23 mouse cellular contexts compared by ENCODE assay signal in genomic region chr2:18974882-18975645, GRCm38 (mm10). TPM values are rescaled to one million over a fixed set of nuclear protein-coding genes. Genes with fewer than 3 reads are reported as not detected.
A peak's percentile ranks its signal among the peaks of the same experiment; 100 is the strongest.
DNase-seq lines count a peak whose midpoint lies in the region; ATAC-seq and TF ChIP-seq lines count a peak whose summit lies in the region.
"Had no signal": no experiment of that assay in that cellular context is flagged by ENCODE, and none has a peak within 500 bp of the region (broad histone marks: within the 10 kb centered on the region; RNA-seq: fewer than 3 reads in every experiment).

No protein-coding gene starts in this region.

- WGBS in forebrain, embryonic 14.5 days = 54% methylated on average over 4 of the region's 4 CpGs
- WGBS in forebrain, embryonic 13.5 days = 59% methylated on average over 4 of the region's 4 CpGs

- H3K4me2 ChIP-seq in forebrain, embryonic 14.5 days (ENCODE audit: low read length) = no peak overlapping the region
- no peak overlapping the region for H3K4me2 ChIP-seq in forebrain, embryonic 13.5 days
- H3K4me2 ChIP-seq: hindbrain, embryonic 15.5 days; neural tube, embryonic 13.5 days had no signal

- TF ChIP-seq POLR2A in MEL (IDR thresholded peaks at IDR 0.05; ENCODE audit: control insufficient read depth in 1 of 2, insufficient read depth in 1 of 2, low read depth in 1 of 2, low read length in 2 of 2, poor library complexity in 1 of 2) = no peak

- H3K4me3 ChIP-seq in forebrain, embryonic 14.5 days (ENCODE audit: low read depth, low read length) = no peak overlapping the region
- H3K4me3 ChIP-seq in forebrain, embryonic 13.5 days = no peak overlapping the region
- no peak overlapping the region for H3K4me3 ChIP-seq in MEL (ENCODE audit: control insufficient read depth in 1 of 2, insufficient read depth in 1 of 2, low read depth in 2 of 2, low read length in 2 of 2)
- H3K4me3 ChIP-seq in megakaryocyte, embryonic 14.5 days (replicated peaks) = peak overlapping the region; percentile 72
- H3K4me3 ChIP-seq: heart, embryonic 10.5 days; hindbrain, embryonic 15.5 days; layer of hippocampus, adult 2 months; neural tube, embryonic 13.5 days had no signal

- H3K27ac ChIP-seq in forebrain, embryonic 14.5 days (ENCODE audit: low read depth, low read length) = no peak overlapping the region
- H3K27ac ChIP-seq in forebrain, embryonic 13.5 days = no peak overlapping the region
- peak overlapping the region; percentile 41 for H3K27ac ChIP-seq in MEL (ENCODE audit: control insufficient read depth, low read depth, low read length)
- H3K27ac ChIP-seq: heart, embryonic 10.5 days; hindbrain, embryonic 15.5 days; kidney, postnatal 0 days; layer of hippocampus, adult 2 months; macrophage; neural tube, embryonic 13.5 days had no signal

- H3K79me2 ChIP-seq in MEL (ENCODE audit: control insufficient read depth, insufficient read depth, low read length, poor library complexity) = peaks cover 32% of the 10 kb centered on the region

- no peak overlapping the region; the same call in 1 of the 2 replicates for H3K9ac ChIP-seq in forebrain, embryonic 14.5 days (ENCODE audit: low read length)
- H3K9ac ChIP-seq in forebrain, embryonic 13.5 days = no peak overlapping the region
- H3K9ac ChIP-seq in MEL (ENCODE audit: control insufficient read depth, low read depth, low read length, poor library complexity, severe bottlenecking) = peak overlapping the region; percentile 14; the same call in 1 of the 2 replicates
- H3K9ac ChIP-seq: hindbrain, embryonic 15.5 days; neural tube, embryonic 13.5 days had no signal

- no peaks in the 10 kb centered on the region for H3K36me3 ChIP-seq in forebrain, embryonic 14.5 days (ENCODE audit: control insufficient read depth, insufficient read depth, low read length)
- H3K36me3 ChIP-seq in forebrain, embryonic 13.5 days (ENCODE audit: poor library complexity, severe bottlenecking) = no peaks in the 10 kb centered on the region
- H3K36me3 ChIP-seq in MEL (ENCODE audit: control insufficient read depth in 1 of 2, insufficient read depth in 2 of 2, low read length in 2 of 2) = peaks cover 3 to 40% of the 10 kb centered on the region in 2 experiments; a peak in 2 of 4 replicates
- peaks cover 40% of the 10 kb centered on the region for H3K36me3 ChIP-seq in megakaryocyte, embryonic 14.5 days (replicated peaks; ENCODE audit: low read length)
- H3K36me3 ChIP-seq: hindbrain, embryonic 15.5 days; neural tube, embryonic 13.5 days had no signal

- DNase-seq in forebrain, embryonic 14.5 days (ENCODE audit: low spot score) = no peak
- DNase-seq in MEL (ENCODE audit: low read depth, low spot score) = peak; percentile 72
- DNase-seq in layer of hippocampus, adult 11-12 months (ENCODE audit: low spot score) = no peak
- no peak for DNase-seq in cerebellum, postnatal 10 days
- DNase-seq: cerebellum, postnatal 25 days; gastrocnemius, postnatal 10 days; heart, postnatal 10 days; left cerebral cortex, postnatal 4 days; lung, adult 2 months; right cerebral cortex, postnatal 14 days; thymus, postnatal 25 days had no signal

- TF ChIP-seq RAD21 in MEL (IDR thresholded peaks at IDR 0.05; ENCODE audit: low read depth, low read length) = no peak

- no peak for TF ChIP-seq CTCF in MEL (IDR thresholded peaks at IDR 0.05 in 2 of 3, conservative IDR thresholded peaks at IDR 0.05 in 1 of 3; ENCODE audit: control insufficient read depth in 1 of 3, insufficient read depth in 1 of 3, low read depth in 2 of 3, low read length in 3 of 3, poor library complexity in 1 of 3, severe bottlenecking in 1 of 3)

- 0 out of 2 replicates have a peak, but pooled peaks have one; percentile 18 for ATAC-seq in forebrain, embryonic 14.5 days
- ATAC-seq in forebrain, embryonic 13.5 days = no peak
- ATAC-seq in hematopoietic stem cell, adult 5-6 weeks (replicated peaks in 1 of 2; ENCODE audit: insufficient read depth in 1 of 2, low FRiP score in 2 of 2, low TSS enrichment in 1 of 2, low read depth in 1 of 2, poor library complexity in 2 of 2, severe bottlenecking in 2 of 2) = peak; percentile 30 to 35; a peak in 3 of 4 replicates
- ATAC-seq: activated CD4-positive, CD25-positive, alpha-beta regulatory T cell, adult 4 months; intestine, embryonic 16.5 days; Patski had no signal

- no peaks in the 10 kb centered on the region for H3K4me1 ChIP-seq in forebrain, embryonic 14.5 days (ENCODE audit: control insufficient read depth, insufficient read depth, low read length)
- H3K4me1 ChIP-seq in forebrain, embryonic 13.5 days = no peaks in the 10 kb centered on the region
- H3K4me1 ChIP-seq in MEL (ENCODE audit: control insufficient read depth in 1 of 2, insufficient read depth in 2 of 2, low read length in 2 of 2) = peaks cover 36 to 46% of the 10 kb centered on the region in 2 experiments
- peaks cover 94% of the 10 kb centered on the region for H3K4me1 ChIP-seq in megakaryocyte, embryonic 14.5 days

- TF ChIP-seq EP300 in MEL (IDR thresholded peaks at IDR 0.05; ENCODE audit: low read depth in 1 of 2, low read length in 2 of 2) = peak in 1 of 2 experiments; percentile 27; a peak in 1 of 4 replicates

- peaks cover 5% of the 10 kb centered on the region; the same call in 1 of the 2 replicates for H3K9me3 ChIP-seq in forebrain, embryonic 14.5 days (replicated peaks; ENCODE audit: control insufficient read depth, low read length)
- H3K9me3 ChIP-seq in forebrain, embryonic 13.5 days (replicated peaks) = peaks cover 9% of the 10 kb centered on the region
- no peaks in the 10 kb centered on the region for H3K9me3 ChIP-seq in MEL (replicated peaks; ENCODE audit: insufficient read depth, low read length)
- peaks cover 14% of the 10 kb centered on the region for H3K9me3 ChIP-seq in megakaryocyte, embryonic 14.5 days
- H3K9me3 ChIP-seq: neural tube, embryonic 13.5 days had no signal

- no peaks in the 10 kb centered on the region for H3K27me3 ChIP-seq in forebrain, embryonic 14.5 days (replicated peaks; ENCODE audit: control insufficient read depth, insufficient read depth, low read length)
- no peaks in the 10 kb centered on the region for H3K27me3 ChIP-seq in forebrain, embryonic 13.5 days
- H3K27me3 ChIP-seq in MEL (ENCODE audit: control insufficient read depth in 1 of 2, insufficient read depth in 2 of 2, low read length in 2 of 2) = no peaks in the 10 kb centered on the region
- H3K27me3 ChIP-seq in megakaryocyte, embryonic 14.5 days (replicated peaks) = no peaks in the 10 kb centered on the region
- H3K27me3 ChIP-seq: hindbrain, embryonic 15.5 days; neural tube, embryonic 13.5 days; Patski had no signal

TF ChIP-seq in MEL, 35 proteins besides CTCF, POLR2A, EP300 and RAD21:
- TF ChIP-seq RCOR1 (IDR thresholded peaks at IDR 0.05; ENCODE audit: low read depth, low read length) = 0 out of 2 replicates have a peak, but pooled peaks have one; percentile 10
- 0 out of 2 replicates have a peak, but pooled peaks have one; percentile 25 for TF ChIP-seq GATA1 (IDR thresholded peaks at IDR 0.05; ENCODE audit: low read depth, low read length)
- peak; percentile 74 for TF ChIP-seq ETS1 (IDR thresholded peaks at IDR 0.05; ENCODE audit: low read depth, low read length)
- TF ChIP-seq TCF12 (IDR thresholded peaks at IDR 0.05; ENCODE audit: low read depth, low read length) = peak; percentile 50; the same call in 1 of the 2 replicates
- no peak for TF ChIP-seq ZMIZ1 (IDR thresholded peaks at IDR 0.05; ENCODE audit: low read depth, low read length)
- TF ChIP-seq SIN3A (IDR thresholded peaks at IDR 0.05; ENCODE audit: low read length) = 0 out of 2 replicates have a peak, but pooled peaks have one; percentile 34
- TF ChIP-seq USF1 (IDR thresholded peaks at IDR 0.05; ENCODE audit: low read depth, low read length) = peak; percentile 23; the same call in 1 of the 2 replicates
- no peak for TF ChIP-seq MEF2A (IDR thresholded peaks at IDR 0.05; ENCODE audit: extremely low read depth, insufficient replicate concordance, low read depth, low read length, poor library complexity, severe bottlenecking)
- no peak for TF ChIP-seq ZC3H11A (IDR thresholded peaks at IDR 0.05; ENCODE audit: low read depth, low read length)
- TF ChIP-seq TAL1 (IDR thresholded peaks at IDR 0.05; ENCODE audit: low read length) = peak; percentile 27; the same call in 1 of the 2 replicates
- 0 out of 2 replicates have a peak, but pooled peaks have one; percentile 40 for TF ChIP-seq MXI1 (IDR thresholded peaks at IDR 0.05; ENCODE audit: low read depth, low read length)

RNA-seq across cellular contexts. Expression of gene Pip4k2a, which starts 22.9 kb away (rescaled TPM):
- 11.0 and 12.1 TPM in 2 replicates for polyA plus RNA-seq in forebrain, embryonic 14.5 days (2014; fragmentation: Nextera tagmentation; extraction: Ambion mirVana)
- 8.0 and 8.3 TPM in 2 replicates for polyA plus RNA-seq in forebrain, embryonic 13.5 days (2015; fragmentation: Nextera tagmentation; extraction: Ambion mirVana)
- 7.9 and 11.7 TPM in 2 replicates for total RNA-seq in MEL (2012; rRNA removed)
- 10 to 100 TPM in 1 of 2 experiments, not detected in 1; 48.5 TPM for polyA plus RNA-seq in MEL (2012; ENCODE audit: insufficient read depth in 1 of 2, insufficient read length in 2 of 2, low read depth in 1 of 2, low replicate concordance in 2 of 2, missing spikeins in 1 of 2)
- total RNA-seq in hematopoietic stem cell, adult 5-6 weeks (2017) = 35.3 and 40.9 TPM in 2 replicates
- polyA plus RNA-seq in megakaryocyte, embryonic 14.5 days (2012; ENCODE audit: insufficient read depth, low replicate concordance) = 1.6 and 39.5 TPM in 2 replicates

RNA-seq across cellular contexts. Expression of gene 4930426L09Rik, which starts 23.1 kb away (rescaled TPM):
- 0.30 and 0.58 TPM in 2 replicates for polyA plus RNA-seq in forebrain, embryonic 14.5 days (2014; fragmentation: Nextera tagmentation; extraction: Ambion mirVana)
- 0.26 and 0.48 TPM in 2 replicates for polyA plus RNA-seq in forebrain, embryonic 13.5 days (2015; fragmentation: Nextera tagmentation; extraction: Ambion mirVana)
- total RNA-seq in MEL (2012; rRNA removed) = 0.12 and 0.13 TPM in 2 replicates
- polyA plus RNA-seq in MEL (2012; ENCODE audit: insufficient read depth in 1 of 2, insufficient read length in 2 of 2, low read depth in 1 of 2, low replicate concordance in 2 of 2, missing spikeins in 1 of 2) = under 1 TPM in 1 of 2 experiments, not detected in 1; 0.19 TPM
- total RNA-seq in hematopoietic stem cell, adult 5-6 weeks (2017) = 0.19 and 0.55 TPM in 2 replicates
- 0.43 TPM in 1 of 2 replicates, not detected in the other for polyA plus RNA-seq in megakaryocyte, embryonic 14.5 days (2012; ENCODE audit: insufficient read depth, low replicate concordance)
